Mouse (Mus musculus) hindbrain, embryonic 15.5 days (tissue): ENCODE measurements at regions not wholly inside any gene's neighbourhood (a gene's known extent, or its start where the extent isn't known, plus 50 kb on each side); places are given as distances from the start of the nearest gene placed in this dataset.

Source experiments
- ATAC-seq: fragments of 200-750 bp; cut with Nextera tagmentation; 2 replicates; pipeline ENCODE4 v1.8.0; 2017; ENCODE audit warnings: low read depth, moderate number of reproducible peaks, moderate TSS enrichment; ENCODE audit not compliant: low FRiP score
- H3K27ac ChIP-seq: fragments of 300-500 bp; sonication (generic); replicated peaks from 2 replicates; pipeline ENCODE4 v1.5.1; 2015; ENCODE audit warnings: mild to moderate bottlenecking, inconsistent platforms
- H3K27me3 ChIP-seq: fragments of 300-500 bp; sonication (generic); 2 replicates; pipeline ENCODE4 v1.6.1; 2015; ENCODE audit warnings: control low read depth, inconsistent platforms
- H3K36me3 ChIP-seq: fragments of 300-500 bp; sonication (generic); 2 replicates; pipeline ENCODE4 v1.6.1; 2015; ENCODE audit warnings: control low read depth, inconsistent platforms
- H3K4me1 ChIP-seq: fragments of 300-500 bp; sonication (generic); replicated peaks from 2 replicates; pipeline ENCODE4 v1.6.1; 2015; ENCODE audit warnings: control low read depth, inconsistent platforms
- H3K4me2 ChIP-seq: fragments of 300-500 bp; sonication (generic); 2 replicates; pipeline ENCODE4 v1.6.1; 2015; ENCODE audit warnings: moderate library complexity, mild to moderate bottlenecking, inconsistent platforms
- H3K4me3 ChIP-seq: fragments of 300-500 bp; sonication (generic); 2 replicates; pipeline ENCODE4 v1.5.1; 2015; ENCODE audit warnings: mild to moderate bottlenecking, inconsistent platforms
- H3K9ac ChIP-seq: fragments of 300-500 bp; sonication (generic); 2 replicates; pipeline ENCODE4 v1.6.1; 2015; ENCODE audit warnings: inconsistent platforms
- H3K9me3 ChIP-seq: fragments of 300-500 bp; sonication (generic); 2 replicates; pipeline ENCODE4 v1.6.1; 2016; ENCODE audit warnings: control low read depth, inconsistent platforms
- WGBS: fragments of 180-500 bp; shearing (Covaris S2); methylation state at CpG from one replicate; pipeline ENCODE4 v1.1.7; 2015; 5-methylcytosine and 5-hydroxymethylcytosine counted together

GRCm38 (mm10) chr2:116983821-116984351 is 105.4 kb downstream of the Tmco5 start:
- no peak overlapping the region for H3K27ac ChIP-seq
- no peak overlapping the region for H3K9ac ChIP-seq
- H3K4me3 ChIP-seq = no peak overlapping the region
- H3K4me2 ChIP-seq = no peak overlapping the region
- no peak for ATAC-seq
- WGBS = 72% methylated on average over 10 of the region's 10 CpGs
- H3K36me3 ChIP-seq = no peaks in the 10 kb centered on the region
- H3K4me1 ChIP-seq = peaks cover 5% of the 10 kb centered on the region
- no peaks in the 10 kb centered on the region for H3K9me3 ChIP-seq
- no peaks in the 10 kb centered on the region for H3K27me3 ChIP-seq

- 85% methylated on average over 3 of the region's 3 CpGs for WGBS
These were observed 106.1 kb downstream of the Tmco5 start for GRCm38 (mm10) chr2:116984597-116984996.

GRCm38 (mm10) chr2:116985549-116985948 is 107.1 kb downstream of the Tmco5 start:
- H3K27ac ChIP-seq = no peak overlapping the region
- no peaks in the 10 kb centered on the region for H3K4me1 ChIP-seq
- no peak overlapping the region for H3K9ac ChIP-seq
- no peaks in the 10 kb centered on the region for H3K36me3 ChIP-seq
- no peak for ATAC-seq
- WGBS = 78% methylated on average over 5 of the region's 5 CpGs
- H3K4me3 ChIP-seq = no peak overlapping the region
- no peaks in the 10 kb centered on the region for H3K27me3 ChIP-seq
- H3K9me3 ChIP-seq = no peaks in the 10 kb centered on the region
- H3K4me2 ChIP-seq = no peak overlapping the region

More at GRCm38 (mm10) chr2:116984597-116984996, 106.1 kb downstream of the Tmco5 start:
- Histone ChIP-seq H3K9me3 (no peaks in the 10 kb centered on the region), H3K27me3 (no peaks in the 10 kb centered on the region), H3K36me3 (no peaks in the 10 kb centered on the region), H3K27ac (no peak overlapping the region), H3K4me2 (no peak overlapping the region), H3K4me3 (no peak overlapping the region), H3K4me1 (peaks cover 4% of the 10 kb centered on the region), H3K9ac (no peak overlapping the region)
- ATAC-seq = no peak

- no peaks in the 10 kb centered on the region for H3K4me1 ChIP-seq
- H3K4me2 ChIP-seq = no peak overlapping the region
- 91% methylated on average over 8 of the region's 8 CpGs for WGBS
- H3K36me3 ChIP-seq = no peaks in the 10 kb centered on the region
- no peak overlapping the region for H3K27ac ChIP-seq
- H3K4me3 ChIP-seq = no peak overlapping the region
- no peaks in the 10 kb centered on the region for H3K9me3 ChIP-seq
- H3K27me3 ChIP-seq = no peaks in the 10 kb centered on the region
- ATAC-seq = no peak
- H3K9ac ChIP-seq = no peak overlapping the region
These were observed 110.6 kb downstream of the Tmco5 start for GRCm38 (mm10) chr2:116988953-116989674.

- Histone ChIP-seq H3K9ac (no peak overlapping the region), H3K9me3 (no peaks in the 10 kb centered on the region), H3K4me2 (no peak overlapping the region), H3K36me3 (no peaks in the 10 kb centered on the region), H3K4me1 (no peaks in the 10 kb centered on the region), H3K27me3 (no peaks in the 10 kb centered on the region), H3K4me3 (no peak overlapping the region), H3K27ac (no peak overlapping the region)
- WGBS = 91% methylated on average over 1 of the region's 1 CpGs
- no peak for ATAC-seq
These were observed 111.6 kb downstream of the Tmco5 start for GRCm38 (mm10) chr2:116990106-116990505.

- Histone ChIP-seq H3K27ac (no peak overlapping the region), H3K4me2 (no peak overlapping the region), H3K4me1 (no peaks in the 10 kb centered on the region), H3K9ac (no peak overlapping the region), H3K36me3 (no peaks in the 10 kb centered on the region), H3K27me3 (no peaks in the 10 kb centered on the region), H3K9me3 (no peaks in the 10 kb centered on the region), H3K4me3 (no peak overlapping the region)
- ATAC-seq = no peak
- 73% methylated on average over 6 of the region's 6 CpGs for WGBS
These were observed 113.1 kb downstream of the Tmco5 start for GRCm38 (mm10) chr2:116991561-116992042.

GRCm38 (mm10) chr2:116993724-116994123 is 115.2 kb downstream of the Tmco5 start:
- Histone ChIP-seq H3K4me3 (no peak overlapping the region), H3K9me3 (no peaks in the 10 kb centered on the region), H3K27me3 (no peaks in the 10 kb centered on the region), H3K4me1 (no peaks in the 10 kb centered on the region), H3K9ac (no peak overlapping the region), H3K27ac (no peak overlapping the region), H3K4me2 (no peak overlapping the region), H3K36me3 (no peaks in the 10 kb centered on the region)
- ATAC-seq = no peak
- 94% methylated on average over 4 of the region's 4 CpGs for WGBS

- Histone ChIP-seq H3K4me2 (no peak overlapping the region), H3K9ac (no peak overlapping the region), H3K27ac (no peak overlapping the region), H3K4me1 (no peaks in the 10 kb centered on the region), H3K27me3 (no peaks in the 10 kb centered on the region), H3K36me3 (no peaks in the 10 kb centered on the region), H3K9me3 (no peaks in the 10 kb centered on the region), H3K4me3 (no peak overlapping the region)
- no peak for ATAC-seq
- 75% methylated on average over 6 of the region's 6 CpGs for WGBS
These were observed 117.8 kb downstream of the Tmco5 start for GRCm38 (mm10) chr2:116996302-116996701.

GRCm38 (mm10) chr2:116998822-116999221 is 120.3 kb downstream of the Tmco5 start:
- H3K4me2 ChIP-seq = no peak overlapping the region
- no peaks in the 10 kb centered on the region for H3K9me3 ChIP-seq
- 96% methylated on average over 1 of the region's 1 CpGs for WGBS
- H3K4me1 ChIP-seq = no peaks in the 10 kb centered on the region
- ATAC-seq = no peak
- no peaks in the 10 kb centered on the region for H3K36me3 ChIP-seq
- H3K9ac ChIP-seq = no peak overlapping the region
- H3K4me3 ChIP-seq = no peak overlapping the region
- H3K27ac ChIP-seq = no peak overlapping the region
- H3K27me3 ChIP-seq = no peaks in the 10 kb centered on the region

- 75% methylated on average over 5 of the region's 5 CpGs for WGBS
- Histone ChIP-seq H3K4me3 (no peak overlapping the region), H3K27me3 (no peaks in the 10 kb centered on the region), H3K4me2 (no peak overlapping the region), H3K27ac (no peak overlapping the region), H3K9me3 (no peaks in the 10 kb centered on the region), H3K4me1 (no peaks in the 10 kb centered on the region), H3K9ac (no peak overlapping the region), H3K36me3 (no peaks in the 10 kb centered on the region)
- no peak for ATAC-seq
These were observed 121.1 kb downstream of the Tmco5 start for GRCm38 (mm10) chr2:116999592-116999991.

- Histone ChIP-seq H3K9ac (no peak overlapping the region), H3K27me3 (no peaks in the 10 kb centered on the region), H3K4me2 (no peak overlapping the region), H3K9me3 (no peaks in the 10 kb centered on the region), H3K4me3 (no peak overlapping the region), H3K36me3 (no peaks in the 10 kb centered on the region), H3K4me1 (no peaks in the 10 kb centered on the region), H3K27ac (no peak overlapping the region)
- no peak for ATAC-seq
- 97% methylated on average over 2 of the region's 2 CpGs for WGBS
These were observed 117.2 kb upstream of the Spred1 start for GRCm38 (mm10) chr2:117003976-117004375.

GRCm38 (mm10) chr2:117006846-117007245 is 114.3 kb upstream of the Spred1 start:
- H3K9ac ChIP-seq = no peak overlapping the region
- no peak overlapping the region for H3K4me3 ChIP-seq
- H3K9me3 ChIP-seq = no peaks in the 10 kb centered on the region
- WGBS = 93% methylated on average over 2 of the region's 2 CpGs
- H3K27ac ChIP-seq = no peak overlapping the region
- ATAC-seq = no peak
- H3K4me2 ChIP-seq = no peak overlapping the region
- no peaks in the 10 kb centered on the region for H3K27me3 ChIP-seq
- H3K36me3 ChIP-seq = no peaks in the 10 kb centered on the region
- no peaks in the 10 kb centered on the region for H3K4me1 ChIP-seq

- no peaks in the 10 kb centered on the region for H3K9me3 ChIP-seq
- ATAC-seq = no peak
- no peaks in the 10 kb centered on the region for H3K36me3 ChIP-seq
- no peaks in the 10 kb centered on the region for H3K27me3 ChIP-seq
- H3K4me3 ChIP-seq = no peak overlapping the region
- no peak overlapping the region for H3K4me2 ChIP-seq
- no peaks in the 10 kb centered on the region for H3K4me1 ChIP-seq
- no peak overlapping the region for H3K27ac ChIP-seq
- no peak overlapping the region for H3K9ac ChIP-seq
These were observed 112.3 kb upstream of the Spred1 start for GRCm38 (mm10) chr2:117008922-117009321.
